Mouse (Mus musculus) liver, adult 2 months (tissue): Measurements from ENCODE around the gene Cdh26.

Source experiments
- CTCF ChIP-seq: fragments of 200-500 bp; IDR thresholded peaks from 2 replicates; pipeline ENCODE4 v1.5.1; 2011; ENCODE audit warnings: low read depth, low read length, control low read depth
- POLR2A ChIP-seq: fragments of 200-500 bp; IDR thresholded peaks from 2 replicates; pipeline ENCODE4 v1.6.1; 2011; ENCODE audit warnings: low read length, control low read depth; ENCODE audit not compliant: insufficient read depth; ENCODE audit errors: extremely low read depth

DNA sequence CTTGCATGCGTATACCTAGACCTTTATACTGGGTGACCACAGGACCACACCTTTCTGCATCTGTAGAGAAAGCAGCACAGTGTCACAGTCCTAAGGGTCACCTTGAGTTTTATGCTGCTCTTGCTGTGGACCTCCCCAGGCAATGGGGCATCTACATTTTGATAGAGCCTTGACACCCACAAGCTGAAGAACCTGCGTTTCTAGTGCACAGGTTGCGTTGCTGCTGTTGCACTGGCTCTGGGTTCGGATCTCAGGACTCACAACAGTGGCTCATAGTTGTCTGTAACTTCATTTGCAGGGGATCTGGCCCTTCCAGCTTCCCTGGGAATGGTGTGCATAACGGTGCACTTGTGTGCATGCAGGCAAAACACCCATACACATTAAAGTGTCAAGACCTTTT lies 3.1 kb upstream of the Cdh26 start:
- no peak for TF ChIP-seq POLR2A
- TF ChIP-seq CTCF = no peak
